Mouse (Mus musculus): Measurements from ENCODE around the gene Chchd4.
"Not testable (repeated sequence)": the region's sequence is repeated elsewhere in the genome, so short reads cannot be mapped to it uniquely, and the experiment has no call there.

The Chchd4 gene

GRCm38 (mm10) chr6:91473805-91474440 lies 577 bp upstream of the Chchd4 start:
- DNase-seq = peak in 1 of 2 experiments; percentile 17

GRCm38 (mm10) chr6:91472319-91472718 lies 1.0 kb downstream of the Chchd4 start:
- peak in 1 of 2 experiments; percentile 44 for DNase-seq

GRCm38 (mm10) chr6:91471427-91471826 lies 1.9 kb downstream of the Chchd4 start:
- not testable (repeated sequence) for DNase-seq

- no peak for DNase-seq
Measured at GRCm38 (mm10) chr6:91470712-91471111, 2.6 kb downstream of the Chchd4 start.

GRCm38 (mm10) chr6:91467106-91467505 lies 6.2 kb downstream of the Chchd4 start:
- DNase-seq = no peak

- no peak for DNase-seq
Measured at GRCm38 (mm10) chr6:91465756-91466155, 7.6 kb downstream of the Chchd4 start.

- DNase-seq = no peak
Measured at GRCm38 (mm10) chr6:91459471-91459870, 13.9 kb downstream of the Chchd4 start.

GRCm38 (mm10) chr6:91454546-91454945 lies 18.8 kb downstream of the Chchd4 start:
- no peak for DNase-seq

- DNase-seq = no peak
Measured at GRCm38 (mm10) chr6:91452056-91452455, 21.3 kb downstream of the Chchd4 start.

GRCm38 (mm10) chr6:91449472-91450225 lies 23.7 kb downstream of the Chchd4 start:
- DNase-seq = no peak

- no peak for DNase-seq
Measured at GRCm38 (mm10) chr6:91445316-91445715, 28.0 kb downstream of the Chchd4 start.

- DNase-seq = no peak
Measured at GRCm38 (mm10) chr6:91441145-91441662, 32.1 kb downstream of the Chchd4 start.

GRCm38 (mm10) chr6:91440474-91441144 lies 32.7 kb downstream of the Chchd4 start:
- peak; percentile 95 for DNase-seq

GRCm38 (mm10) chr6:91424151-91424550 lies 49.2 kb downstream of the Chchd4 start:
- DNase-seq = no peak

- no peak for DNase-seq
Measured at GRCm38 (mm10) chr6:91421629-91422028, 51.7 kb downstream of the Chchd4 start.

GRCm38 (mm10) chr6:91417291-91417845 lies 56.0 kb downstream of the Chchd4 start:
- no peak for DNase-seq

GRCm38 (mm10) chr6:91416146-91416545 lies 57.2 kb downstream of the Chchd4 start:
- DNase-seq = no peak

GRCm38 (mm10) chr6:91414890-91415289 lies 58.5 kb downstream of the Chchd4 start:
- peak in 1 of 2 experiments; percentile 24 for DNase-seq
